Mouse (Mus musculus): Measurements from ENCODE around the gene Khk. TPM values are rescaled to one million over a fixed set of nuclear protein-coding genes. Genes with fewer than 3 reads are reported as not detected.
A peak's percentile ranks its signal among the peaks of the same experiment; 100 is the strongest.

Gene Khk
- polyA plus RNA-seq, 1 experiment = 27.8 TPM

DNA sequence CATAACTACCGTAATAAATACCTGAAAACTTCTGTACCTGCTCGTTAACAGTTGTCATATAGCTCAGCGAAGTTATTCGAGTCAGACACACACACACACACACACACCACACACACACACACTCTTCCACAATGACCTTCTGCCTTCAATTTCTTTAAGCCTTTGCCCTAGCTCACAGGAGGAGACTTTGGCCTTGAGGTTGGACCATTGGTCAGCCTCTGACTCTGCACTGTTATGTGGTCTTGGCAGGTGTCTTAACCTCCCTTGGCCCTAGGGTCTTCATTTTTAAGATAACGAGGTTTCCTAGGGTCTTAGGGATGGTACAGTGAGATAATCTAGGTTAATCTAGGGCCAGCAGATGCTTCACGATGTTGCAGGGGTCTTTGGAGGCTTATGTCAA is 23.1 kb downstream of the Khk start:
- Histone ChIP-seq H3K4me3 (ENCODE audit: insufficient read depth, low read depth, low read length) (no peak overlapping the region), H3K27ac (replicated peaks; ENCODE audit: low read depth, low read length) (no peak overlapping the region)

DNA sequence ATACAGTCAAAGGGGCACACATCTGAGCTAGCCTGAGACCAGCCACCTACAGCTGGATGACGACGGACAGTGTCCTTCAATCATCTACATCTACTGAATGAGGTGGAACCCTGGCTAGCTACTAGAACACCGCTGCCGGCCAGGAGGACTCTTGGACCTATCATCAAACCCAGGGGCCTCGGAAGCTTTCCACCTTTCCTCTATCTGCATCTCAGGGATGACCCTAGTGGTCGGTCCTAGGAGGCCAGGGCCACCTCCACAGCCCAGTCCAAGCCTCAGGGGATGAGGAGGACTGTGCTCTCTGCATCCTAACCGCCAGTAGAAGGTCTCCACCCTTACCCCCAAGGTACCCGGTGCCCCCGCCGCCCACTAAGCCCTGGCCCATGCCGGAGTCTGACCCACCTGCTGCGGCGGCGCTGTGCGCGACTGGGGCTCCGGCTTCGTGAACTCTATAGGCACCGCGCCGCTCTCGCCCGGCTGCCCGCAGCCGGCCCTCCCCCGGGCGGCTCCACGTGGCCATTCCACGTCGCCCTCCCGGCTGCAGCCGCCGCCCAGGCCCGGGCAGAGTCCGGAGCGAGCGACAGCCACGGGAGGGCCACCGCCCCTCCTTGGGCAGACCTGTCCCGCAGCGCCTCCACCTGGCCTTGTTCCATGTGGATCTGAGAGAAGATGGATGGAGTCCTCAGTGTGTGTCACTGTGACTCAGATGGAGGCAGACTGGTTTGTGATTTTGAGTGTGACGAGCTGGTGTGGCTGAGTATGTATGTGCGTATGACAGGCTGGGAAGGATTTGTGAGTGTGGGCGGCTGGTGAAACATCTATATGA is 23.9 kb downstream of the Khk start, which contains the start of gene Cgref1:
Gene Cgref1, minus strand, starts transcription at position 636 of the 826 bp plus-strand sequence.
- H3K4me3 ChIP-seq (ENCODE audit: insufficient read depth, low read depth, low read length) = peak within 1 kb of the TSS; percentile 46
- H3K27ac ChIP-seq (replicated peaks; ENCODE audit: low read depth, low read length) = no peak within 1 kb of the TSS
- 0 out of 2 replicates have a peak, but pooled peaks cover 10% of the 10 kb centered on the region for H3K4me1 ChIP-seq (ENCODE audit: control insufficient read depth, insufficient read depth, insufficient read length, low read length)

More for the DNA sequence above, 23.1 kb downstream of the Khk start:
- H3K4me1 ChIP-seq (ENCODE audit: control insufficient read depth, insufficient read depth, insufficient read length, low read length) = 0 out of 2 replicates have a peak, but pooled peaks cover 10% of the 10 kb centered on the region

DNA sequence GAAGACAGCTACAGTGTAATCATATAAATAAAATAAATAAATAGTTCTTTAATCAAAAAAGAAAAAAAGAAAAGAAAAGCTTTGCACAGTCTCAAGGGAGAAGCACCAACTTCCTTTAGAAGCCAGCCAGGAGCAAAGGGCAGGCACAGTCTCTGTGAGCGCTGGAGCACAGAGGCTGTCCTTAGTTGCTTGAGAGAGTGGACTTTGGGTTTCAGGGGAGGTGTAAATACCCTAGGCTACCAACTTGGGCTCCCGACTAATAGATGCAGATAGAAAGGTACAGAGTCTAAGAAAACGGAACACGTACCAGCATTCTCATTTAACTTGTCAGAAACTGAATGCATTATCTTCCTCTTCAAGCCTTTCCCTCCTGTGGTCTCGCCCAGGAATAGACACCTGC is 27.4 kb downstream of the Khk start:
- no peak overlapping the region for H3K4me3 ChIP-seq (ENCODE audit: insufficient read depth, low read depth, low read length)
- H3K27ac ChIP-seq (replicated peaks; ENCODE audit: low read depth, low read length) = peak overlapping the region; percentile 72
- peaks cover 20% of the 10 kb centered on the region for H3K4me1 ChIP-seq (ENCODE audit: control insufficient read depth, insufficient read depth, insufficient read length, low read length)

DNA sequence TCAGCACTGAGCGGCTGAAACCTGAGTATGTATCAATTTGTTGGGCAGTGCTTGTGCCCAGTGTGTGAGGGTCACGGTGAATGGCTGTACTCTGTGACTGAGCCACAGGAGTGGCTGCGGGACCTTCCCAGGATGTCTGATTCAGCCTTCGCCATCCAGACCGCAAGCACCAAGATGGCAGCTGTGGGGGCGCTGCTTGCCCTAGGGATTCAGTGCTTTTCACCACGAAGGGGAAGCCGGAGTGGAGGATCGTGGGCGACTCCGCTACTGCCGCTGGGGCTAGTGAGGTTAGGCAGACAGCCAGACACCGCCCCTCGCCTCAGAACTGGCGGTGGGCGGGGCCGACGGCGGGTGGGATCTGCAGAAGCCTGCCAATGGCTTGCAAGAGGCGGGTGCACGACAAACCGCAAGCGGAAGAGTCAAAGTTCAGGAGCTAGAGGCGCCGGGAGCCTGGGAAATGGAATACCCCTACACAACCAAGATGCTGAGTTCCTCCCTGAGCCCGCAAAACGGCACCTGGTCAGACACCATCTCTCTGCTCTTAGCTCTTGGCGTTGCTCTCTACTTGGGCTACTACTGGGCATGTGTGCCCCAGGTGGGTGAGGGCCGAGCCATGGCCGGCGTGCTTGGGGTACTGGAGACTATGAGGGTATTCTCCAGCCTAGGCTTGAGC is 28.6 kb downstream of the Khk start:
- H3K27ac ChIP-seq (replicated peaks; ENCODE audit: low read depth, low read length) = peak overlapping the region; percentile 72
- H3K4me3 ChIP-seq (ENCODE audit: insufficient read depth, low read depth, low read length) = peak overlapping the region; percentile 84
- peaks cover 20% of the 10 kb centered on the region for H3K4me1 ChIP-seq (ENCODE audit: control insufficient read depth, insufficient read depth, insufficient read length, low read length)

DNA sequence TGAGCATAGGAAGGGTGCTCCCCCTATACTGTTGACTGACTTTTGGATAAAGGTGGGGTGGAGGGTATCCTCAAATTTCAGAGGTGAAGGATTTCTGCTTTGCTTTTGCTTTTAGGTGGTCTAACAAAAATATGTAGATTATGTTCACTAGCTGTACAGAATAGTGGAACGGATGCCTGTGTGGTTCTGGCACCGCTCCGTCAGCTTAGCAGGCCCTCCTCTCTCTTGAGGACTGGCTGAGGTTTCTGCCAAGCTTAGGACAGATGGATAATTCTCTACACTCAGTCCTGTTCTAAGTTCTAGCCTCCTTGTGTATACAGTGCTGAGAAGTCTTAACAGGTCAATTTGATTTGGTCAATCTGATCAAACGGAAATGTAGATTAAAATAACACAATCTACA is 29.2 kb downstream of the Khk start:
- 0 out of 2 replicates have a peak overlapping the region, but pooled peaks have one; percentile 29 for H3K27ac ChIP-seq (replicated peaks; ENCODE audit: low read depth, low read length)
- peak overlapping the region; percentile 84 for H3K4me3 ChIP-seq (ENCODE audit: insufficient read depth, low read depth, low read length)
- H3K4me1 ChIP-seq (ENCODE audit: control insufficient read depth, insufficient read depth, insufficient read length, low read length) = peaks cover 18% of the 10 kb centered on the region

DNA sequence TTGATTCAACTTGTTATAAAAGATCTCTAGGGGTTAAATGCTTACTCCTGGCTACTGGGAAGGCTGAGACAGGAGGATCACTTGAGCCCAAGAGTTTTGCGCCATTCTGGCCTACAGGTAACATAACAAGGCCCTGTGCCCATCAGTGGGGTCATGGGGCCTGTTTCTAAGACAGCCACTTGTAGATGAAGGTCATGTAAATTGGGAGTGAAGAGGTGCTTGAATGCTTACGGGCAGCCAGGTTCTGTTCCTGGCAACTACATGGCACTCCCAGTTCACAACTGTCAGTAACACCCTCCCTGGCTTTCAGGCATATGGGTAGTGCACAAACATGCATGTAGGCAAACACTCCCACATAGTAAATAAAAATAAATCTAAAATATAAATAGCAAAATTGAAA is 29.7 kb downstream of the Khk start:
- Histone ChIP-seq H3K4me3 (ENCODE audit: insufficient read depth, low read depth, low read length) (no peak overlapping the region), H3K4me1 (ENCODE audit: control insufficient read depth, insufficient read depth, insufficient read length, low read length) (peaks cover 16% of the 10 kb centered on the region), H3K27ac (replicated peaks; ENCODE audit: low read depth, low read length) (0 out of 2 replicates have a peak overlapping the region, but pooled peaks have one; percentile 11)

DNA sequence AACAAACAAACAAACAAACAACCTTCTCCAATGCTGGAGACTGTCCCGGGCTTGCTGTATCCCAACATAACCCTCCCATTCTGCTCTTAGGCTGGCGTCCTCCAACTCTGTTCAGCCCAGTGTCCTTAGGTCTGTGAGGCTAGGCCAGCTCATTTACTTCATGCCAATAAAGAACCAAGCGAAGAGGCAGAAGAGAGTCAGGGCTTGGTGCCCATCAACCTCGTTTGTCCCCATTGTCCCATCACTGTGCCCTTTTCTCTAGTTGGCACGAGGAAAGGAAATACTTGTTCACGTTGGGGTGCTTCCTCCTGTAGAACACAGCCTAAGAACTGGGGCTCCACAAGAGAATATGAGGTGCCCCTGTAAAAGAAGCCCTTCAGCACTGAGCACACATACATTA is 30.5 kb downstream of the Khk start:
- no peak overlapping the region; the same call in 1 of the 2 replicates for H3K27ac ChIP-seq (replicated peaks; ENCODE audit: low read depth, low read length)
- no peak overlapping the region for H3K4me3 ChIP-seq (ENCODE audit: insufficient read depth, low read depth, low read length)

DNA sequence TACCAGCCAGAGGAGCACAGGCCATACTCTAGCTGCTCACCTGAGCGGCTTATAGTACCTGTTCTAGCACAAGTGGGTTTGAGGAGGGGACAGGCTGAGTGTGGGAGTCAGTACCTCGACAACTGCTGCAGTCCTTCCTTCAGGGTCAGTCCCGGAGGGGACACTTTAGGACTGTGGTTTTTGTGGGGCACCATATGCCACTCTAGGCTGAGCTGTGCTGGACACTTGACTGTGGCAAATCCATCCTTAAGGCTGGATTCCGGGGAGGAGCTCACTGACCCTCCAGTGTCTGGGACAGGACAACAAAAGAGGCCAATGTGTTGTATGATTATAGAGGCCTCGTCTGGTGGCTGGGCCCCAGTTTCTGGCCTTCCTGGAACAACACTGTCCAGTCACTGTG is 31.3 kb downstream of the Khk start:
- Histone ChIP-seq H3K27ac (replicated peaks; ENCODE audit: low read depth, low read length) (no peak overlapping the region), H3K4me1 (ENCODE audit: control insufficient read depth, insufficient read depth, insufficient read length, low read length) (peaks cover 16% of the 10 kb centered on the region)

More for the DNA sequence above, 30.5 kb downstream of the Khk start:
- peaks cover 16% of the 10 kb centered on the region for H3K4me1 ChIP-seq (ENCODE audit: control insufficient read depth, insufficient read depth, insufficient read length, low read length)

DNA sequence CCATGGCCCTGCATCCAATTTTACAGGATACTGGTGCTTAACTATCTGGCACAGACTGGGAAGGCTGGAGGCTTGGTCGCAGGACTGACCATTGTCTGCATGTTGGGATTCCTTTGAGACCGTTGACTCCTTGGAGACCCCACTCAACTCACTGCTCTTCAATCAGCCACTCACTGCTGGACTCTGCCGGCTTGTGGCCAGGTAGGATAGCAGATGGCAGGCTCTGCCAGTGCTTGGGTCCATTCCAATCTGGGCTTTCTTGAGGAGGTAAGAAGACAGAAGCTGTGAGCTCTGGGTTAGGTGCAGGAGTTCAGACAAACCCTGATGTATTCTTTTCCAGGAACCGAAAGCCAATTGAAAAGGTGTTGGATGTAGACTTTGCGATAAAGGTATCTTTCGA is 32.8 kb downstream of the Khk start:
- peaks cover 26% of the 10 kb centered on the region for H3K4me1 ChIP-seq (ENCODE audit: control insufficient read depth, insufficient read depth, insufficient read length, low read length)
- H3K27ac ChIP-seq (replicated peaks; ENCODE audit: low read depth, low read length) = no peak overlapping the region
- H3K4me3 ChIP-seq (ENCODE audit: insufficient read depth, low read depth, low read length) = no peak overlapping the region

More for the DNA sequence above, 31.3 kb downstream of the Khk start:
- no peak overlapping the region for H3K4me3 ChIP-seq (ENCODE audit: insufficient read depth, low read depth, low read length)

DNA sequence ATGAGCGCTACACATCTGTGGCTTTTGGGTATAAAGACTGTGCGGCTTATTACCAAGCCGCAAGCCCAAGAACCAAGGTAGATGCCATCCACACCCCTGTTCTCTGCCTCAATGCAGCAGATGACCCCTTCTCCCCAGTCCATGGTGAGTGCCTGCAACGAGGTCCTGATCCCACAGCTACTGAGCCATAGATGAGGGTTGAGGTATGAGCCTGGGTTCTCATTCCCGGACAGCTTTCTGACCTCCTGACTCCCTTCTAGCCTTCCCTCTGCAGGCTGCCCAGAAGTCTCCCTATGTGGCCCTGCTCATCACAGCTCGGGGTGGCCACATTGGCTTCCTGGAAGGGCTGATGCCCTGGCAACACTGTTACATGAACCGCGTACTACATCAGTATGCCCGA is 33.3 kb downstream of the Khk start:
- no peak overlapping the region for H3K4me3 ChIP-seq (ENCODE audit: insufficient read depth, low read depth, low read length)
- no peak overlapping the region for H3K27ac ChIP-seq (replicated peaks; ENCODE audit: low read depth, low read length)
- H3K4me1 ChIP-seq (ENCODE audit: control insufficient read depth, insufficient read depth, insufficient read length, low read length) = peaks cover 26% of the 10 kb centered on the region

DNA sequence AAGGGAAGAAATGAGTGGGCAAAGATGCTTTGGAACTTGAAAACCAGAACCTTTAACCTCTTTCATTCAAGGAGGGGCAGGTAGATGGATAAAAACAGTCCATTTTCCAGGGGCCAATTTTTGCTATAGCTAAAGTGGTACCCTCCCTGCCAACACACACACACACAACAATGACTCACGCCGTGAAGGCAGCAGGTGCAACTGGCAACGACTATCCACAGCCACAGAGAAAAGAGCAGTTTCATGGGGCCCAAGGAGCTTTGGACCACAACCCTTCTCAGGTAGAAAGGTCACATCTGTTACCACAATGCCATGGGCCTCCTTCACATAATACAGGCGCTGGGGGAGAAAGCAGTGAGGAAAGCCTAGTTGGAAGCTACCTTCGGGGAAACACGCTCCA is 34.5 kb downstream of the Khk start:
- Histone ChIP-seq H3K4me1 (ENCODE audit: control insufficient read depth, insufficient read depth, insufficient read length, low read length) (peaks cover 26% of the 10 kb centered on the region), H3K27ac (replicated peaks; ENCODE audit: low read depth, low read length) (no peak overlapping the region), H3K4me3 (ENCODE audit: insufficient read depth, low read depth, low read length) (no peak overlapping the region)

DNA sequence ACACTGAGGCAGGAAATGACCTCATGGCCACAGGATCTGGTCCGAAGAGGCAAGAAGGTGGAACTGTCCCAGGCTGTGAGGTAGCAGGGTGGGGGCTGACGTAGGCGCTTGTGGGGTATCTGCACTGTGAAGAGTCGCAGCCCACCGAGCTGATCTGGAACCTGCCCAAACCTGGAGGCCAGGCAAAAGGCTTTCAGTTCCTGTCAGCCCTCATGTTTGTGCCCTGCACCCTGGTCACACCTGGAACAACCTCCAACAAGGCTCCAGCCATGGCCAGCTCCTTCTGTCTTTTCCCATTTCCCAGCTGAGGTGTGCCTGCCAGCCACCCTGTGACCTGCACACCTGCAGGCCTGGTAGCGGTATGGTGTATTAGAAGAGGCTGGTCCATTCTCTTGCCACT is 36.7 kb downstream of the Khk start:
- H3K27ac ChIP-seq (replicated peaks; ENCODE audit: low read depth, low read length) = no peak overlapping the region
- H3K4me3 ChIP-seq (ENCODE audit: insufficient read depth, low read depth, low read length) = no peak overlapping the region
- H3K4me1 ChIP-seq (ENCODE audit: control insufficient read depth, insufficient read depth, insufficient read length, low read length) = peaks cover 19% of the 10 kb centered on the region

DNA sequence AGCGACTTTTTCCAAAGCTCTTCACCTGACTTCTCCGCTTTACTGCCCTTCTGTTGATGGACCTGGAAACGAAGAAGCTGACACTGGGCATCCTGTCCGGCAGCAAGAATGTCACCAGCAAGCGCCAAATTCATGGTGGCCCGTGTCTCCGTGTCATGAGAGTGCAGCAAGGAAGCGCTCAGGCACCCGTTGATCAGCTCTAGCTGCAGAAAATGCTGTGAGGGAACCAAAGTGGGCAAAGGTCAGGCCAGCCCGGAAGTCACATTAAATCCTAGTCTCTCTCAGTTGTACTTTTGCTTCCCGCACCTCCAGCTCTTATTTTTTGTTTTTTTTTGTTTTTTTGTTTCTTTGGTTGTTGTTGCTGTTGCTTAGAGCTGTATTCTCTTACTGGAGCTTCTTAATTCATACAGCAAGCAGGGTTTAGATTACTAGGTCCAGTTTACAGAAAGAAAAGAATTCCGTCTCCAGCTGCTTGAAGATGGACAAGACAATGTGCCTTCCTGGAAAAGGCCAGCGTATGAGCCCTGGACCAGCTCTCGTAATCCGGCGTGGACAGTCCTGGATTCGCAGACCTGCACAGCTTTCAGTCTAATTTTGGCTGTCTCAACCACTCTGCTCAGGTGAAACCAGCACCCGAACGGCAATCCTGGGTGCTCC is 38.1 kb downstream of the Khk start:
- H3K4me3 ChIP-seq (ENCODE audit: insufficient read depth, low read depth, low read length) = peak overlapping the region; percentile 84
- H3K27ac ChIP-seq (replicated peaks; ENCODE audit: low read depth, low read length) = peak overlapping the region; percentile 81; the same call in 1 of the 2 replicates
- peaks cover 19% of the 10 kb centered on the region for H3K4me1 ChIP-seq (ENCODE audit: control insufficient read depth, insufficient read depth, insufficient read length, low read length)

DNA sequence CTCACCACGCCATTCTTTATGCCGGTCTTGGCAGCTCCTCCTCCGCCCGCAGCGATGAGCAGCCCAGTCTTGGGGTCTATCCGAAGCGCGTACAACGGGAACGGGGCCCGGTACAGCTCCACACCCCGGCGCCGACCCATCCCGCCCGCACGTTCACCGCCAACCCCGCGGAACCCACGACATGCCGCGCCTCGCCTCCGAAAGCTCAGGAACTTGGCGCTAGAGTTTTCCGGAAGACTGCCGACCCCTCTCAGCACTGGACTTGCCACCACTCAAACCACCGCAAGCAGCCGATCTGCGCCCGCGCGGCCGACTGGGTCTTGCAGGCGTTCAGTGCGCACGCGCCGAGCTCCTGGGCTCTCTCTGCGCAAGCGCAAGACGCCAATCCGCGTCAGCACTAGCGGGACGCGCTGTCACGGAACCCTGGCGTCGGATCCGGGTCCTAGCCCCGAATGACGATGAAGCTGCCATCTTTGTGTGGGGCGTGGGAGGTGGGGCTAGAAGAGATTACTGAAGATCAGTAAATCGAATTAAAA is 38.8 kb downstream of the Khk start, which contains the start of gene Preb:
Gene Preb, minus strand, starts transcription at position 396 of the 536 bp plus-strand sequence.
- Histone ChIP-seq H3K27ac (replicated peaks; ENCODE audit: low read depth, low read length) (peak within 1 kb of the TSS; percentile 81), H3K4me3 (ENCODE audit: insufficient read depth, low read depth, low read length) (peak within 1 kb of the TSS; percentile 84), H3K4me1 (ENCODE audit: control insufficient read depth, insufficient read depth, insufficient read length, low read length) (peaks cover 19% of the 10 kb centered on the region)

DNA sequence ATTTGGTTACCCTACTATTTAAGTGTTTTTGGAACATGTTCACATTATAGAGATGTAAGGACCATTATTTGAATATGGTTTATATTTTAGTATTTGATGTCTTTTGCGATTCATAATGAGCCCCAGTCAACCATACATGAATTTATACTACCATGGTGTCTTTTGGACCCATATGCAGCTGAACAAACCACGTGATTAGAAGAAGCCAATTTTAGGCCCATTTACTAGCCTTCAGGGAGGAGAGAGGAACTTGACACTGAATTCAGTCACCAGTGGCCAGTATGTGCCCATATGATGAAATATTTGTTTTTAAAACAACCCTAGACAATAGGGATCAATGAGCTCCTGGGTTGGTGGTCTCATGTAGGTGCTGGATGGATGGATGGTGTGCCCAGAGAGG is 39.6 kb downstream of the Khk start:
- peak overlapping the region; percentile 77 for H3K27ac ChIP-seq (replicated peaks; ENCODE audit: low read depth, low read length)

More for the DNA sequence above, 39.6 kb downstream of the Khk start:
- peaks cover 19% of the 10 kb centered on the region for H3K4me1 ChIP-seq (ENCODE audit: control insufficient read depth, insufficient read depth, insufficient read length, low read length)
- H3K4me3 ChIP-seq (ENCODE audit: insufficient read depth, low read depth, low read length) = no peak overlapping the region

Measured in brown adipose tissue, adult 24 weeks (tissue).